Mouse (Mus musculus): Measurements from ENCODE around the gene Plcl2. TPM values are rescaled to one million over a fixed set of nuclear protein-coding genes. Genes with fewer than 3 reads are reported as not detected.

The Plcl2 gene
- polyA plus RNA-seq, 1 experiment from 2014 or later, result 5.6 TPM

DNA sequence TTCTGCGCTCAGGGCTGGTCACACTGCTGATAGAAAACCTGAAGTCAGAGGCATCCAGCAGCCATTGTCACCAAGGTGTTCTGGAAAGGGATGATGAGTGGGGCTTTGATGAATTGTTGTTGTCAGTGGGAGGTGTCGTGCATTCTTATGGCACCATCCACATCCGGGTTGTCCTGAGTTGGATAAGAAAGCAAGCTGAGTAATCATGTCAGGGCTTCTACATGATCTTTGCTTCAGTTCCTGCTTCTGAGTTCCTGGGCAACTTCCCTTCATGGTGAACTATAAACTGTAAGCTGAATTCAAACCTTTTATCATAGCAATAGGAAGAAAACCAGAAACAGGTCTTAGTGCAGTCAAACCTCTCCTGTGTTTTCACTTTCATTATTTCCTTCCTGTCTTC is 78.7 kb downstream of the Plcl2 start:
- Histone ChIP-seq H3K9ac (no peak overlapping the region), H3K27ac (ENCODE audit: low read depth) (no peak overlapping the region), H3K27me3 (ENCODE audit: insufficient read depth, low read length) (no peaks in the 10 kb centered on the region), H3K4me3 (ENCODE audit: low read depth, low read length) (no peak overlapping the region), H3K36me3 (ENCODE audit: insufficient read depth) (no peaks in the 10 kb centered on the region), H3K4me2 (no peak overlapping the region), H3K9me3 (ENCODE audit: low read depth, low read length) (no peaks in the 10 kb centered on the region), H3K4me1 (ENCODE audit: insufficient read depth) (no peaks in the 10 kb centered on the region)
- WGBS, result 51% methylated on average over 3 of the region's 3 CpGs
- ATAC-seq (ENCODE audit: insufficient read depth) (no peak), DNase-seq (no peak)
- TF ChIP-seq CTCF (IDR thresholded peaks at IDR 0.05; ENCODE audit: low read depth), result no peak

DNA sequence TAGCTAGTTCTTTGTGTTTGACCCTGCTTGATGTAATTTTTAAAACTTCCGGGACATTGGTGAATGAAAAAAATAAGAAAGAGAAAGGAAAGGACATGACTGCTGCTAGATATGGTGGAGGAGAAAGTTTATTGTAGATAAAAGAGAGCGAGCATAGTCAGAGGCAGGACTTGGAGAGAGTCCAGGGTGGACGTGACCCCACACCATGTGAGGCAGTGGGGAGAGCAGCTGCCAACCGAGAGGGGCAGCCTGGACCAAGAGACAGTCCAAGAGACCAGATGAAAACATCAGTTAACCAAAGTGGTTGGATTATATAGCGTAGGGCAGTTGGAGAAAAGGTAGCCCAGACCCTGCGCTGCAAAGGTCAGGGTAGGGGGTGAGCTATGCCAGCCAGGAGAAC is 91.0 kb downstream of the Plcl2 start:
- DNase-seq, result peak; percentile 51
- H3K9me3 ChIP-seq (ENCODE audit: low read depth, low read length), result no peaks in the 10 kb centered on the region
- H3K4me2 ChIP-seq, result no peak overlapping the region
- no peak for ATAC-seq (ENCODE audit: insufficient read depth)
- H3K4me1 ChIP-seq (ENCODE audit: insufficient read depth), result no peaks in the 10 kb centered on the region
- TF ChIP-seq CTCF (IDR thresholded peaks at IDR 0.05; ENCODE audit: low read depth), result no peak
- no peak overlapping the region for H3K9ac ChIP-seq
- no peak overlapping the region for H3K4me3 ChIP-seq (ENCODE audit: low read depth, low read length)
- no peaks in the 10 kb centered on the region for H3K36me3 ChIP-seq (ENCODE audit: insufficient read depth)
- 49% methylated on average over 6 of the region's 6 CpGs for WGBS
- H3K27me3 ChIP-seq (ENCODE audit: insufficient read depth, low read length), result no peaks in the 10 kb centered on the region
- no peak overlapping the region for H3K27ac ChIP-seq (ENCODE audit: low read depth)

DNA sequence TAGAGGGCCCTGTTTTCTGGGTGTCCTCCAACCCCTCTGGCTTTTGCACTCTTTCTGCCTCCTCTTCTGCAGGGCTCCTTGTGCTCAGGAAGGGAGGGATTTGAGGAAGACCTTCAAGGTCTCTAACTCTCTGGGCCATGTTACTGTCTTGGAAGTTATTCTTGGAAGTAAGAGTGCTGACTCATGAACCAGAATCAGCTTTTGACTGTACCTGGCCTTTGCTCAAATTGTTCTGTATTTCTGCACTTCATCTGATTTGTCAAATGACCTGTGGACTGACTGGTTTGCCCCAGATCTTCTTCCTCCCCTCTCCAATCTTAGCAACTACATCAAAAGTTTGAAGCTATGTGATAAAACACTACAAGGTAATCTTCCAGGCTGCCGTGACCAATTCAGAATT is 91.5 kb downstream of the Plcl2 start:
- no peak for TF ChIP-seq CTCF (IDR thresholded peaks at IDR 0.05; ENCODE audit: low read depth)
- Histone ChIP-seq H3K27ac (ENCODE audit: low read depth) (no peak overlapping the region), H3K9ac (no peak overlapping the region), H3K4me3 (ENCODE audit: low read depth, low read length) (no peak overlapping the region), H3K36me3 (ENCODE audit: insufficient read depth) (no peaks in the 10 kb centered on the region), H3K9me3 (ENCODE audit: low read depth, low read length) (no peaks in the 10 kb centered on the region), H3K4me2 (no peak overlapping the region), H3K4me1 (ENCODE audit: insufficient read depth) (no peaks in the 10 kb centered on the region), H3K27me3 (ENCODE audit: insufficient read depth, low read length) (no peaks in the 10 kb centered on the region)
- DNase-seq (no peak), ATAC-seq (ENCODE audit: insufficient read depth) (no peak)
- whole genome bisulfite sequencing, result 84% methylated on average over 1 of the region's 1 CpGs

DNA sequence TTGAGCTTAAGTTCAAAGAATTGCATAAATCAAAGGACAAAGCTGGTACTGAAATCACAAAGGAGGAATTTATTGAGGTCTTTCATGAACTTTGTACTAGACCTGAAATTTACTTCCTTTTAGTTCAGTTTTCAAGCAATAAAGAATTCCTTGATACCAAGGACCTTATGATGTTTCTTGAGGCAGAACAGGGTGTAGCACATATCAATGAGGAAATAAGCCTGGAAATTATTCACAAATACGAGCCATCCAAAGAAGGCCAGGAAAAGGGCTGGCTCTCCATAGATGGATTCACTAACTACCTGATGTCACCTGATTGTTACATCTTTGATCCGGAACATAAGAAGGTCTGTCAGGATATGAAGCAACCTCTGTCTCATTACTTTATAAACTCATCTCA is 97.7 kb downstream of the Plcl2 start:
- Histone ChIP-seq H3K4me1 (ENCODE audit: insufficient read depth) (no peaks in the 10 kb centered on the region), H3K4me3 (ENCODE audit: low read depth, low read length) (no peak overlapping the region), H3K9me3 (ENCODE audit: low read depth, low read length) (no peaks in the 10 kb centered on the region), H3K36me3 (ENCODE audit: insufficient read depth) (peaks cover 9% of the 10 kb centered on the region; the same call in 1 of the 2 replicates), H3K27ac (ENCODE audit: low read depth) (no peak overlapping the region), H3K4me2 (no peak overlapping the region), H3K9ac (no peak overlapping the region), H3K27me3 (ENCODE audit: insufficient read depth, low read length) (no peaks in the 10 kb centered on the region)
- WGBS, result 95% methylated on average over 2 of the region's 2 CpGs
- DNase-seq (no peak), ATAC-seq (ENCODE audit: insufficient read depth) (no peak)
- TF ChIP-seq CTCF (IDR thresholded peaks at IDR 0.05; ENCODE audit: low read depth), result no peak

DNA sequence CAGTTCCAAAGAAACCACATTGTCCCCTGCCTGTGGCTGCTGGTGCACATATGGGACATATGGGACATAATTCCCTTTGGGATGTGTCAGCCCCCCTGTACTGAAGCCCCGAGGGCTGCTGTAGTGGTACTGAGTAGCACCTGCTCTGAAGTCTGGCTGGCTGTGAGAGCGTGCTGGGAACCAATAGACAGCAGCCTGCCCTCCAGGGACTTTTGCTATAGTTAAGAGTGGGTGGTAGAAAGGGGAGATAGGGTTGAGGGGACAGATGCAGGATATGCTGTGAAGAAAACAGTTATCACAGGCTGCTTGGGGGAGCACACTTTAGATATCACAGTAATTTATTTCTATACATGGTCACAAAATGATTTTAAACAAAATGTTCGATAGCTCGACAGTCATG is 100.7 kb downstream of the Plcl2 start:
- no peak overlapping the region for H3K9ac ChIP-seq
- H3K4me3 ChIP-seq (ENCODE audit: low read depth, low read length), result no peak overlapping the region
- H3K27me3 ChIP-seq (ENCODE audit: insufficient read depth, low read length), result no peaks in the 10 kb centered on the region
- no peak for ATAC-seq (ENCODE audit: insufficient read depth)
- H3K9me3 ChIP-seq (ENCODE audit: low read depth, low read length), result peaks cover 5% of the 10 kb centered on the region; the same call in 1 of the 2 replicates
- H3K36me3 ChIP-seq (ENCODE audit: insufficient read depth), result peaks cover 12% of the 10 kb centered on the region; the same call in 1 of the 2 replicates
- H3K27ac ChIP-seq (ENCODE audit: low read depth), result no peak overlapping the region
- no peak for TF ChIP-seq CTCF (IDR thresholded peaks at IDR 0.05; ENCODE audit: low read depth)
- no peak overlapping the region for H3K4me2 ChIP-seq
- H3K4me1 ChIP-seq (ENCODE audit: insufficient read depth), result no peaks in the 10 kb centered on the region
- DNase-seq, result no peak
- 86% methylated on average over 4 of the region's 4 CpGs for WGBS

DNA sequence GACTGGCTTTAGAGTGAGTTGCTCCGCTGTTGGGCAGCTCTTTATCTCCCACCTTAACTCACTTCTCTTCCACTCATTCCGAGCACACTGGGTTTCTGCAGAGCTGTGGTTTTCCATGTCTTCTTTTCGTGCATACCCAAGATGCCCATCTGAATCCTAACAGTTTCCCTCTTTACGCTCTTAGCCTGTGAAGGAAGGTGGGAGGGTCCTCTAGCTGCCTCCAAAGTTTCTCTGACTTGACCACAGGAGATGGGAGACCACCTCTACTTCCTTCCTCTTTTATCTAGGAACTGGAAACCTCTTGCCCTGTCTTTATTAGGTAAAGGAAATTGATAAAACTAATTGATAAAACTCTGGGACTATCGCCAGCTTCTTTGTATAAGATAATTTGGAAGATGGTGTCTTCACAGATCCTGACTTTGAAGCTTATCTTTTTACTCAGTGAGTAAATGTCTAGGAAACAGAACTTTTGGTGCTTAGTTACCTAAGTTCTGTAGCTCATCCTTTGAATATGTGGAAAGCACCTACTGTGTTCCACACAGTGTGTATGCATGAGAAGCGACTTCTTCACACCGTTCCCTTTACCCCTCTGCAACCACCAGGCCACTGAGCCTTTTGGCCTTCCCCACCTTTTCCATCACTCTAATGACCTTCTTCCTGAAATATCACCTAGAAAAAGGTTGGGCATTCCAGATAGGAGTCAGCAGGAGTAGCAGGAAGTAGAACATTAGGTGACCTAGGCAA is 111.8 kb downstream of the Plcl2 start:
- H3K27ac ChIP-seq (ENCODE audit: low read depth), result no peak overlapping the region
- no peak for DNase-seq
- TF ChIP-seq CTCF (IDR thresholded peaks at IDR 0.05; ENCODE audit: low read depth), result no peak
- H3K4me2 ChIP-seq, result no peak overlapping the region
- no peaks in the 10 kb centered on the region for H3K9me3 ChIP-seq (ENCODE audit: low read depth, low read length)
- no peak for ATAC-seq (ENCODE audit: insufficient read depth)
- H3K36me3 ChIP-seq (ENCODE audit: insufficient read depth), result no peaks in the 10 kb centered on the region
- 85% methylated on average over 7 of the region's 7 CpGs for WGBS
- H3K4me3 ChIP-seq (ENCODE audit: low read depth, low read length), result no peak overlapping the region
- H3K4me1 ChIP-seq (ENCODE audit: insufficient read depth), result no peaks in the 10 kb centered on the region
- H3K9ac ChIP-seq, result no peak overlapping the region
- H3K27me3 ChIP-seq (ENCODE audit: insufficient read depth, low read length), result no peaks in the 10 kb centered on the region

DNA sequence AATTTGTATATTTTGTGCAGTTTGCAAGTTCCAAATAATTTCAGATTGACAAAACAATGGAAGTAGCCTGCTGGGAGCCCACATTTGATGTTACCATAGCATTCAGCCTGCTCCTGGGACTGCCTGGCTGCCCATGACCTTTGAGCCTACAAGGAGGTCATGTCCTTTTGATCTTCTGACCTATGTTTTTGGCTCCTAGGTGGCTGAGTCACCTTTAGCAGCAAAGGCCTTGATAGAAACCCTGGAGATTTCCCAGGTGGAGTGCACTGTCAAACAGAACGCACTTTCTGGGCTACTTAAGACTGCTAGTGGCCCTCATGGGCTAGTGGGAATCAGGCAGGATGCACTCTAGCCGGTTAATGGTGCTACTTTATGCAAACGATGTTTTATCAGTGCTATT is 112.8 kb downstream of the Plcl2 start:
- no peak for TF ChIP-seq CTCF (IDR thresholded peaks at IDR 0.05; ENCODE audit: low read depth)
- DNase-seq, result no peak
- Histone ChIP-seq H3K4me3 (ENCODE audit: low read depth, low read length) (no peak overlapping the region), H3K9me3 (ENCODE audit: low read depth, low read length) (no peaks in the 10 kb centered on the region), H3K9ac (no peak overlapping the region), H3K36me3 (ENCODE audit: insufficient read depth) (no peaks in the 10 kb centered on the region), H3K27me3 (ENCODE audit: insufficient read depth, low read length) (no peaks in the 10 kb centered on the region), H3K27ac (ENCODE audit: low read depth) (no peak overlapping the region), H3K4me1 (ENCODE audit: insufficient read depth) (no peaks in the 10 kb centered on the region), H3K4me2 (no peak overlapping the region)
- WGBS, result 66% methylated on average over 3 of the region's 3 CpGs
- ATAC-seq (ENCODE audit: insufficient read depth), result no peak
